Mouse (Mus musculus): Measurements from ENCODE around the gene Brpf1.

- TF ChIP-seq CTCF (IDR thresholded peaks at IDR 0.05; ENCODE audit: extremely low read depth, insufficient read depth, insufficient read length, insufficient replicate concordance) (no peak), POLR2A (IDR thresholded peaks at IDR 0.05; ENCODE audit: low read depth, low read length) (no peak)
Measured at GRCm38 (mm10) chr6:113336852-113337620, 30.1 kb downstream of the Brpf1 start.
